In the genomic region with DNA sequence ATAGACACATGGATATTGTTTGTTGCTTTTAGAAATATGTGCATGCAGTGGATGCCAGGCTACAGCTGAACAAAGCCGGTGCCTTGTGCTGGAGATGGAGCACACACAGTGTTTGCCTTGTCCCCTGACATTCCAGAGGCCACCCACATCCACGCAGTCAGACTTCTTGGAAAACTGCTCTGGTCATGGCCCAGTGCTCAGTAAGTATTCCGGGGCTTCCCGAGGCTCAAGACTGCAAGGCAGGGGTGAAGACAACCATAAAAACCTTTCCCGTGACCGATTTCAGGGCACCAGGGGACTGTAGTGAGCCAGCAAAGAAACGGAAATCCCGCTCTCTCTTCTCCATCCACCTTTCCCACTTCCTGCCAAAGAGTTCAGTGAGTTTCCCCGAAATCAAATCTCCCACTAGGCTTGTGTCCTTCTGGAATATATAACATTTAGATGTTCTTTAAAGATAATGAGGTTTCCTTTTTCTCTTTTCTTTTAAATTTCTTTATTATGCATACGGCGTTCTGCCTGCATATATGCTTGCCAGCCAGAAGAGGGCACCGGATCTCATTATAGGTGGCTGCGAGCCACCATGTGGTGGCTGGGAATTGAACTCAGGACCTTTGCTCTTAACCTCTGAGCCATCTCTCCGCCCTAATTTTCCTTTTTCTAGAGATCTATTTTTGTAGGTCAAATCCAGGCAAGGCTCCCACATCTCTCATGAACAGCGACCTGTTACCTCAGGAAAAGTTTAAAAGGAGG, we compare ENCODE assay signal across 10 mouse cellular contexts.
A peak's percentile ranks its signal among the peaks of the same experiment; 100 is the strongest.
DNase-seq lines count a peak whose midpoint lies in the region; ATAC-seq and TF ChIP-seq lines count a peak whose summit lies in the region.
"Had no signal": no experiment of that assay in that cellular context is flagged by ENCODE, and none has a peak within 500 bp of the region (broad histone marks: within the 10 kb centered on the region; RNA-seq: fewer than 3 reads in every experiment).

No protein-coding gene starts in this region.

- WGBS in forebrain, embryonic 11.5 days = 75% methylated on average over 15 of the region's 15 CpGs
- WGBS in forebrain, embryonic 16.5 days = 76% methylated on average over 15 of the region's 15 CpGs
- WGBS in midbrain, embryonic 11.5 days = 59% methylated on average over 15 of the region's 15 CpGs
- WGBS in midbrain, embryonic 13.5 days = 62% methylated on average over 15 of the region's 15 CpGs
- WGBS in kidney, adult 2 months = 36% methylated on average over 15 of the region's 15 CpGs
- 86% methylated on average over 15 of the region's 15 CpGs for WGBS in small intestine, adult 2 months

- no peak overlapping the region for H3K4me2 ChIP-seq in forebrain, embryonic 11.5 days (ENCODE audit: low read depth, low read length, severe bottlenecking)
- no peak overlapping the region for H3K4me2 ChIP-seq in forebrain, embryonic 16.5 days (ENCODE audit: low read length)
- H3K4me2 ChIP-seq in midbrain, embryonic 11.5 days = no peak overlapping the region
- H3K4me2 ChIP-seq in midbrain, embryonic 13.5 days (replicated peaks) = no peak overlapping the region
- H3K4me2 ChIP-seq: neural tube, embryonic 13.5 days had no signal

- no peaks in the 10 kb centered on the region for H3K36me3 ChIP-seq in forebrain, embryonic 11.5 days (ENCODE audit: control insufficient read depth, insufficient read depth, low read length)
- no peaks in the 10 kb centered on the region for H3K36me3 ChIP-seq in forebrain, embryonic 16.5 days (ENCODE audit: control insufficient read depth, insufficient read depth)
- H3K36me3 ChIP-seq in midbrain, embryonic 11.5 days (ENCODE audit: control insufficient read depth, insufficient read depth, low read length) = no peaks in the 10 kb centered on the region
- H3K36me3 ChIP-seq in midbrain, embryonic 13.5 days = no peaks in the 10 kb centered on the region
- no peaks in the 10 kb centered on the region for H3K36me3 ChIP-seq in kidney, adult 2 months (ENCODE audit: control insufficient read depth, insufficient read depth, low read length)
- H3K36me3 ChIP-seq in small intestine, adult 2 months (ENCODE audit: control insufficient read depth, insufficient read depth, low read length) = no peaks in the 10 kb centered on the region
- H3K36me3 ChIP-seq: neural tube, embryonic 13.5 days had no signal

- no peak overlapping the region for H3K27ac ChIP-seq in forebrain, embryonic 11.5 days (ENCODE audit: low read depth, low read length)
- H3K27ac ChIP-seq in forebrain, embryonic 16.5 days (ENCODE audit: low read length) = no peak overlapping the region
- H3K27ac ChIP-seq in midbrain, embryonic 11.5 days (ENCODE audit: low read depth, low read length) = no peak overlapping the region
- H3K27ac ChIP-seq in midbrain, embryonic 13.5 days = no peak overlapping the region
- peak overlapping the region; percentile 15; the same call in 1 of the 2 replicates for H3K27ac ChIP-seq in kidney, adult 2 months (ENCODE audit: insufficient read depth, low read depth, low read length)
- no peak overlapping the region for H3K27ac ChIP-seq in small intestine, adult 2 months (ENCODE audit: insufficient read depth, low read depth, low read length)
- H3K27ac ChIP-seq: neural tube, embryonic 13.5 days had no signal

- DNase-seq in forebrain, embryonic 11.5 days (ENCODE audit: low spot score) = peak; percentile 16
- DNase-seq in midbrain, embryonic 11.5 days (ENCODE audit: low spot score, missing footprints) = peak; percentile 88
- DNase-seq in kidney, adult 2 months = peak; percentile 89
- no peak for DNase-seq in layer of hippocampus, adult 18-20 months (ENCODE audit: low spot score in 2 of 2)
- no peak for DNase-seq in urinary bladder, postnatal 36 days (ENCODE audit: low spot score in 2 of 2)
- DNase-seq: lung, postnatal 10 days had no signal

- no peaks in the 10 kb centered on the region for H3K27me3 ChIP-seq in forebrain, embryonic 11.5 days (ENCODE audit: control insufficient read depth, insufficient read depth, low read length)
- no peaks in the 10 kb centered on the region for H3K27me3 ChIP-seq in forebrain, embryonic 16.5 days (replicated peaks; ENCODE audit: control insufficient read depth, insufficient read depth, low read length)
- H3K27me3 ChIP-seq in midbrain, embryonic 11.5 days (ENCODE audit: control insufficient read depth, insufficient read depth, low read length) = no peaks in the 10 kb centered on the region
- no peaks in the 10 kb centered on the region for H3K27me3 ChIP-seq in midbrain, embryonic 13.5 days
- H3K27me3 ChIP-seq in kidney, adult 2 months (replicated peaks; ENCODE audit: control insufficient read depth, insufficient read depth, low read length) = no peaks in the 10 kb centered on the region
- no peaks in the 10 kb centered on the region for H3K27me3 ChIP-seq in small intestine, adult 2 months (ENCODE audit: control insufficient read depth, insufficient read depth, low read length)
- H3K27me3 ChIP-seq: neural tube, embryonic 13.5 days had no signal

- H3K9me3 ChIP-seq in forebrain, embryonic 11.5 days (ENCODE audit: control insufficient read depth, low read length) = no peaks in the 10 kb centered on the region; the same call in 1 of the 2 replicates
- H3K9me3 ChIP-seq in forebrain, embryonic 16.5 days (ENCODE audit: control insufficient read depth, low read length) = 0 out of 2 replicates have a peak, but pooled peaks cover 2% of the 10 kb centered on the region
- no peaks in the 10 kb centered on the region for H3K9me3 ChIP-seq in midbrain, embryonic 11.5 days (ENCODE audit: control insufficient read depth, low read length)
- H3K9me3 ChIP-seq in midbrain, embryonic 13.5 days = no peaks in the 10 kb centered on the region
- H3K9me3 ChIP-seq: neural tube, embryonic 13.5 days had no signal

- H3K4me3 ChIP-seq in forebrain, embryonic 11.5 days (ENCODE audit: low read depth, low read length) = no peak overlapping the region
- no peak overlapping the region for H3K4me3 ChIP-seq in forebrain, embryonic 16.5 days (replicated peaks; ENCODE audit: low read length)
- no peak overlapping the region for H3K4me3 ChIP-seq in midbrain, embryonic 11.5 days (ENCODE audit: low read depth, low read length)
- H3K4me3 ChIP-seq in midbrain, embryonic 13.5 days (replicated peaks) = no peak overlapping the region
- no peak overlapping the region for H3K4me3 ChIP-seq in kidney, adult 2 months (ENCODE audit: insufficient read depth, low read depth, low read length)
- no peak overlapping the region for H3K4me3 ChIP-seq in small intestine, adult 2 months (ENCODE audit: low read depth, low read length)
- H3K4me3 ChIP-seq: neural tube, embryonic 13.5 days had no signal

- no peaks in the 10 kb centered on the region for H3K4me1 ChIP-seq in forebrain, embryonic 11.5 days (replicated peaks; ENCODE audit: control insufficient read depth, insufficient read depth, low read length)
- peaks cover 6% of the 10 kb centered on the region for H3K4me1 ChIP-seq in forebrain, embryonic 16.5 days (replicated peaks; ENCODE audit: control insufficient read depth, insufficient read depth, low read length)
- H3K4me1 ChIP-seq in midbrain, embryonic 11.5 days (ENCODE audit: control insufficient read depth, insufficient read depth, low read length) = peaks cover 5% of the 10 kb centered on the region
- peaks cover 5% of the 10 kb centered on the region for H3K4me1 ChIP-seq in midbrain, embryonic 13.5 days (replicated peaks)
- H3K4me1 ChIP-seq in kidney, adult 2 months (ENCODE audit: control insufficient read depth, insufficient read depth, low read length) = peaks cover 13% of the 10 kb centered on the region; the same call in 1 of the 2 replicates
- H3K4me1 ChIP-seq in small intestine, adult 2 months (ENCODE audit: control insufficient read depth, insufficient read depth, insufficient read length, low read length) = no peaks in the 10 kb centered on the region

- no peak overlapping the region for H3K9ac ChIP-seq in forebrain, embryonic 11.5 days (ENCODE audit: low read length)
- H3K9ac ChIP-seq in forebrain, embryonic 16.5 days (replicated peaks; ENCODE audit: low read depth, low read length) = no peak overlapping the region
- no peak overlapping the region for H3K9ac ChIP-seq in midbrain, embryonic 11.5 days (ENCODE audit: low read length)
- H3K9ac ChIP-seq in midbrain, embryonic 13.5 days (replicated peaks) = no peak overlapping the region
- H3K9ac ChIP-seq: neural tube, embryonic 13.5 days had no signal

- no peak for TF ChIP-seq POLR2A in kidney, adult 2 months (IDR thresholded peaks at IDR 0.05; ENCODE audit: low read depth, low read length)
- TF ChIP-seq POLR2A in small intestine, adult 2 months (IDR thresholded peaks at IDR 0.05; ENCODE audit: low read depth, low read length) = no peak

- no peak for ATAC-seq in forebrain, embryonic 11.5 days (replicated peaks; ENCODE audit: low FRiP score)
- ATAC-seq in forebrain, embryonic 16.5 days = no peak
- peak; percentile 46; the same call in 1 of the 2 replicates for ATAC-seq in midbrain, embryonic 11.5 days (ENCODE audit: low FRiP score)
- ATAC-seq in midbrain, embryonic 13.5 days = no peak

- no peak; the same call in 1 of the 2 replicates for TF ChIP-seq CTCF in kidney, adult 2 months (conservative IDR thresholded peaks at IDR 0.05; ENCODE audit: insufficient read depth, insufficient read length, low read depth, low read length)
- peak; percentile 18; the same call in 1 of the 2 replicates for TF ChIP-seq CTCF in small intestine, adult 2 months (IDR thresholded peaks at IDR 0.05; ENCODE audit: extremely low read depth, insufficient read length, insufficient replicate concordance, low read depth, low read length)

Comparison
In these comparisons a context has a peak if more than half of its experiments do, and no peak if none do; other contexts are left out.
1. DNase-seq: peak in forebrain, embryonic 11.5 days (single experiment), midbrain, embryonic 11.5 days (single experiment) and kidney, adult 2 months (single experiment); none in layer of hippocampus, adult 18-20 months (0 of 2) and urinary bladder, postnatal 36 days (0 of 2).